Mouse (Mus musculus): ENCODE data around the gene Cenps. TPM values are rescaled to one million over a fixed set of nuclear protein-coding genes. Genes with fewer than 3 reads are reported as not detected.
A peak's percentile ranks its signal among the peaks of the same experiment; 100 is the strongest.

Cenps gene
- polyA plus RNA-seq, 1 experiment from 2014 or later, result 56.2 TPM

GRCm38 (mm10) chr4:149097956-149098355 is 39.5 kb downstream of the Cenps start:
- Histone ChIP-seq H3K4me1 (peaks cover 15% of the 10 kb centered on the region), H3K9me3 (replicated peaks) (no peaks in the 10 kb centered on the region), H3K4me3 (peak overlapping the region; percentile 82), H3K27ac (no peak overlapping the region), H3K27me3 (ENCODE audit: low read depth, poor library complexity, severe bottlenecking) (no peaks in the 10 kb centered on the region), H3K36me3 (peaks cover 14% of the 10 kb centered on the region)
- DNase-seq (ENCODE audit: low spot score), result no peak
- 85% methylated on average over 3 of the region's 3 CpGs for WGBS

GRCm38 (mm10) chr4:149091364-149091763 is 46.1 kb downstream of the Cenps start:
- 86% methylated on average over 8 of the region's 8 CpGs for WGBS
- H3K9me3 ChIP-seq (replicated peaks), result no peaks in the 10 kb centered on the region
- no peaks in the 10 kb centered on the region for H3K27me3 ChIP-seq (ENCODE audit: low read depth, poor library complexity, severe bottlenecking)
- no peak overlapping the region for H3K27ac ChIP-seq
- peaks cover 33% of the 10 kb centered on the region for H3K36me3 ChIP-seq
- no peaks in the 10 kb centered on the region for H3K4me1 ChIP-seq
- H3K4me3 ChIP-seq, result no peak overlapping the region
- no peak for DNase-seq (ENCODE audit: low spot score)

GRCm38 (mm10) chr4:149085381-149085780 is 52.0 kb downstream of the Cenps start:
- H3K27me3 ChIP-seq (ENCODE audit: low read depth, poor library complexity, severe bottlenecking), result no peaks in the 10 kb centered on the region
- no peaks in the 10 kb centered on the region for H3K9me3 ChIP-seq (replicated peaks)
- peaks cover 7% of the 10 kb centered on the region for H3K4me1 ChIP-seq
- DNase-seq (ENCODE audit: low spot score), result no peak
- H3K27ac ChIP-seq, result no peak overlapping the region
- peaks cover 21% of the 10 kb centered on the region; the same call in 1 of the 2 replicates for H3K36me3 ChIP-seq
- 79% methylated on average over 5 of the region's 5 CpGs for WGBS
- no peak overlapping the region for H3K4me3 ChIP-seq

GRCm38 (mm10) chr4:149081528-149081927 is 55.9 kb downstream of the Cenps start:
- 91% methylated on average over 17 of the region's 17 CpGs for WGBS
- Histone ChIP-seq H3K9me3 (replicated peaks) (no peaks in the 10 kb centered on the region), H3K4me1 (peaks cover 14% of the 10 kb centered on the region), H3K36me3 (peaks cover 25% of the 10 kb centered on the region), H3K27me3 (ENCODE audit: low read depth, poor library complexity, severe bottlenecking) (no peaks in the 10 kb centered on the region), H3K27ac (no peak overlapping the region), H3K4me3 (no peak overlapping the region)
- no peak for DNase-seq (ENCODE audit: low spot score)

GRCm38 (mm10) chr4:149080111-149080510 is 57.3 kb downstream of the Cenps start:
- Histone ChIP-seq H3K4me1 (peaks cover 16% of the 10 kb centered on the region), H3K27me3 (ENCODE audit: low read depth, poor library complexity, severe bottlenecking) (no peaks in the 10 kb centered on the region), H3K9me3 (replicated peaks) (no peaks in the 10 kb centered on the region), H3K27ac (no peak overlapping the region), H3K4me3 (no peak overlapping the region), H3K36me3 (peaks cover 27% of the 10 kb centered on the region)
- DNase-seq (ENCODE audit: low spot score), result no peak
- 91% methylated on average over 8 of the region's 8 CpGs for WGBS

GRCm38 (mm10) chr4:149079629-149080028 is 57.8 kb downstream of the Cenps start:
- WGBS, result 80% methylated on average over 6 of the region's 6 CpGs
- no peak for DNase-seq (ENCODE audit: low spot score)
- H3K9me3 ChIP-seq (replicated peaks), result no peaks in the 10 kb centered on the region
- H3K4me3 ChIP-seq, result no peak overlapping the region
- H3K36me3 ChIP-seq, result peaks cover 29% of the 10 kb centered on the region
- peaks cover 16% of the 10 kb centered on the region for H3K4me1 ChIP-seq
- H3K27ac ChIP-seq, result no peak overlapping the region
- no peaks in the 10 kb centered on the region for H3K27me3 ChIP-seq (ENCODE audit: low read depth, poor library complexity, severe bottlenecking)

- H3K4me3 ChIP-seq, result no peak overlapping the region
- H3K27ac ChIP-seq, result no peak overlapping the region
- 65% methylated on average over 4 of the region's 4 CpGs for WGBS
- DNase-seq (ENCODE audit: low spot score), result no peak
- no peaks in the 10 kb centered on the region for H3K27me3 ChIP-seq (ENCODE audit: low read depth, poor library complexity, severe bottlenecking)
- H3K9me3 ChIP-seq (replicated peaks), result no peaks in the 10 kb centered on the region
- peaks cover 16% of the 10 kb centered on the region for H3K4me1 ChIP-seq
- peaks cover 36% of the 10 kb centered on the region for H3K36me3 ChIP-seq
Observed at GRCm38 (mm10) chr4:149078261-149078660, 59.2 kb downstream of the Cenps start.

Other genes with a start within 250 kb of the Cenps start
- gene Pex14, start 37.8 kb downstream of the Cenps start, polyA plus RNA-seq (2016; fragmentation: Nextera tagmentation; extraction: Ambion mirVana), result 65.0 and 66.1 TPM in 2 replicates
- gene Dffa, start 33.5 kb downstream of the Cenps start, polyA plus RNA-seq (2016; fragmentation: Nextera tagmentation; extraction: Ambion mirVana), result 30.6 and 33.8 TPM in 2 replicates
- gene Cort, start 10.9 kb downstream of the Cenps start, polyA plus RNA-seq (2016; fragmentation: Nextera tagmentation; extraction: Ambion mirVana), result 0.23 and 0.24 TPM in 2 replicates
- 159 and 173 TPM in 2 replicates for gene Pgd, start 29.1 kb upstream of the Cenps start, polyA plus RNA-seq (2016; fragmentation: Nextera tagmentation; extraction: Ambion mirVana)
- gene Kif1b, start 170.1 kb upstream of the Cenps start, polyA plus RNA-seq (2016; fragmentation: Nextera tagmentation; extraction: Ambion mirVana), result 31.4 and 38.2 TPM in 2 replicates